Mouse (Mus musculus) lung, adult 2 months (tissue): ENCODE results near the gene Il1b. TPM values are rescaled to one million over a fixed set of nuclear protein-coding genes. Genes with fewer than 3 reads are reported as not detected.

Experiments
- DNase-seq: peaks from one replicate; pipeline ENCODE4 v3.0.0; 2022
- H3K4me1 ChIP-seq: fragments of 200-500 bp; 2 replicates; pipeline ENCODE4 v1.6.1; 2011; ENCODE audit warnings: low read length; ENCODE audit not compliant: control insufficient read depth, insufficient read depth
- H3K4me3 ChIP-seq: fragments of 200-500 bp; replicated peaks from 2 replicates; pipeline ENCODE3; 2011; ENCODE audit warnings: low read depth, mild to moderate bottlenecking, control low read depth, low read length; ENCODE audit errors: extremely low read depth
- CTCF ChIP-seq: fragments of 200-500 bp; IDR thresholded peaks from 2 replicates; pipeline ENCODE4 v1.5.1; 2011; ENCODE audit warnings: mild to moderate bottlenecking, low read length, control low read depth; ENCODE audit not compliant: insufficient read depth
- POLR2A ChIP-seq: fragments of 200-500 bp; IDR thresholded peaks from 2 replicates; pipeline ENCODE4 v1.6.1; 2011; ENCODE audit warnings: low read depth, mild to moderate bottlenecking, control low read depth, low read length, borderline replicate concordance; ENCODE audit errors: extremely low read depth
- WGBS: fragments of 180-500 bp; shearing (Covaris S2); methylation state at CpG from one replicate; pipeline ENCODE4 v1.1.7; 2018; 5-methylcytosine and 5-hydroxymethylcytosine counted together
- polyA plus RNA-seq: library from polyadenylated mRNA; depleted of rRNA; stranded (reverse); fragments of >200 nt; gene quantifications from 2 replicates; pipeline ENCODE4 v1.2.3, GENCODE M21; 2012

Gene Il1b
- polyA plus RNA-seq, 1 experiment, result 7.1 TPM

GRCm38 (mm10) chr2:129401803-129402202 lies 30.9 kb upstream of the Il1b start:
- H3K4me1 ChIP-seq, result no peaks in the 10 kb centered on the region
- DNase-seq, result no peak
- 87% methylated on average over 5 of the region's 5 CpGs for WGBS
- H3K4me3 ChIP-seq, result no peak overlapping the region
- TF ChIP-seq CTCF (no peak), POLR2A (no peak)

DNA sequence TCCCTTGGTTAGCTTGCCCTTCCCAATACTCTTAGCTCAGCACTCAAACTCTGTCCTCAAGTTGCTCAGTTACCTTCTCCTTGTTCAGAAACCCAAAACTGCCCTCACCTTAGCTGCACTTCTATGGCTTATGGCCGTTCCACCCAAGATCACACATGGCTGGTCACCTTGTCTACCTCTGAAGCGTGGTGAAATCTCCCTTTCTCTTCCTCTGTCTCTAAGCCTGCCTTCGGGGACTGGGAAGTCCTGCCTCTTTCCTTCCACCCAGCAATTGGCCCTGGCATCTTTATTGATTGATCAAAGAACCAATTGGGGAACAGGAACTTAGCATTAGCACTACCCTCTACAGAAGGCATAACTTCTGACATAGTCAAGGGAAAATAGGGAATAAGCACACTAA lies 27.2 kb upstream of the Il1b start:
- TF ChIP-seq POLR2A (no peak), CTCF (no peak)
- no peak for DNase-seq
- WGBS, result 68% methylated on average over 3 of the region's 3 CpGs
- Histone ChIP-seq H3K4me1 (no peaks in the 10 kb centered on the region; the same call in 1 of the 2 replicates), H3K4me3 (no peak overlapping the region)

GRCm38 (mm10) chr2:129393524-129393923 lies 22.6 kb upstream of the Il1b start:
- no peak for TF ChIP-seq POLR2A
- peak; percentile 52; the same call in 1 of the 2 replicates for TF ChIP-seq CTCF
- peak; percentile 12 for DNase-seq
- H3K4me1 ChIP-seq, result no peaks in the 10 kb centered on the region; the same call in 1 of the 2 replicates
- H3K4me3 ChIP-seq, result no peak overlapping the region
- WGBS, result 17% methylated on average over 6 of the region's 6 CpGs

- WGBS, result 84% methylated on average over 5 of the region's 5 CpGs
- DNase-seq, result no peak
- TF ChIP-seq POLR2A (no peak), CTCF (no peak)
- Histone ChIP-seq H3K4me3 (no peak overlapping the region), H3K4me1 (no peaks in the 10 kb centered on the region; the same call in 1 of the 2 replicates)
These were observed 19.2 kb upstream of the Il1b start for GRCm38 (mm10) chr2:129390161-129390560.

DNA sequence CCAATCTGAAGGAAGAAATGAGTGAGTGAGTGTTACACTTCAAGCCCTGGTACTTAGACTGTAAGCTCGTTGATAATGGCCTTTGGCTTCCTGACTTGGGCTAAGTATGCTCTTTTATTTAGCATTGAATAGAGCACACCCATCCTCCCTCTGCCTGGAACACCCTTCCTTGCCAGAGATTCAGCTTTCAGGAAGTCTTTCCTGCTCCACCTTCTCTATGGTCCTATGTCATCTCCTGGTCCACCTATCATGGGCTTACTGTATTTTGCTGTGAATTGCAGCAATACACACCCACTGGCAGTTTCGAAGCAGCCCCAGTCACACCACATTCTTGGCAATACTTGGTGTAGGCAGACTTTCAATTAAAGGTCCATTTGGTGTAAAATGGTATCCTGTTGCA lies 18.4 kb upstream of the Il1b start:
- 33% methylated on average over 2 of the region's 2 CpGs for WGBS
- H3K4me3 ChIP-seq, result no peak overlapping the region
- no peak for DNase-seq
- no peak for TF ChIP-seq CTCF
- TF ChIP-seq POLR2A, result no peak
- no peaks in the 10 kb centered on the region; the same call in 1 of the 2 replicates for H3K4me1 ChIP-seq

DNA sequence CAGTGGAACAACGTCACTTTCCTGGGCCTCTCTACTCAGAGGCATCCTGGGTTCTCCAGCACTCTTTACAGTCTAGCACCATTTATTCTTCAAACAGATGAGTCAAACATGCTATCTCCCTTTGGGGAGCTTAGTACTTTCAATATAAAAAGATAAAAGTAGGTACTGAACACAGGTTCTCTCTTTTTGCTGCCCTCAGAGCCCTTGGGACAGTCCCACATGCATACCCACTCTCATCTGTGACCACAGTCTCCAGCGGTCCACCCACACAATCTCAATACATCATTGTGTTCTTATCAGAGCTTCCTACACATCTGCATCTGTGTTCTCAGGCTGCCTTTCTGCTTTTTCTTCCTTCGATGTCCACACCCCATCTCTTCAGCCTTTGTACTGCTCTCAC lies 14.4 kb upstream of the Il1b start:
- H3K4me3 ChIP-seq, result no peak overlapping the region
- no peaks in the 10 kb centered on the region for H3K4me1 ChIP-seq
- WGBS, result 71% methylated on average over 3 of the region's 3 CpGs
- TF ChIP-seq CTCF (no peak), POLR2A (no peak)
- no peak for DNase-seq

- WGBS, result 78% methylated on average over 8 of the region's 8 CpGs
- peaks cover 3% of the 10 kb centered on the region; the same call in 1 of the 2 replicates for H3K4me1 ChIP-seq
- TF ChIP-seq POLR2A (no peak), CTCF (no peak)
These were observed 13.3 kb upstream of the Il1b start for GRCm38 (mm10) chr2:129384272-129384660.

GRCm38 (mm10) chr2:129383512-129384271 lies 12.8 kb upstream of the Il1b start:
- TF ChIP-seq CTCF (no peak), POLR2A (no peak)
- 71% methylated on average over 8 of the region's 8 CpGs for WGBS
- DNase-seq, result no peak
- Histone ChIP-seq H3K4me3 (no peak overlapping the region), H3K4me1 (peaks cover 3% of the 10 kb centered on the region; the same call in 1 of the 2 replicates)

More at GRCm38 (mm10) chr2:129384272-129384660, 13.3 kb upstream of the Il1b start:
- DNase-seq, result no peak
- no peak overlapping the region for H3K4me3 ChIP-seq

DNA sequence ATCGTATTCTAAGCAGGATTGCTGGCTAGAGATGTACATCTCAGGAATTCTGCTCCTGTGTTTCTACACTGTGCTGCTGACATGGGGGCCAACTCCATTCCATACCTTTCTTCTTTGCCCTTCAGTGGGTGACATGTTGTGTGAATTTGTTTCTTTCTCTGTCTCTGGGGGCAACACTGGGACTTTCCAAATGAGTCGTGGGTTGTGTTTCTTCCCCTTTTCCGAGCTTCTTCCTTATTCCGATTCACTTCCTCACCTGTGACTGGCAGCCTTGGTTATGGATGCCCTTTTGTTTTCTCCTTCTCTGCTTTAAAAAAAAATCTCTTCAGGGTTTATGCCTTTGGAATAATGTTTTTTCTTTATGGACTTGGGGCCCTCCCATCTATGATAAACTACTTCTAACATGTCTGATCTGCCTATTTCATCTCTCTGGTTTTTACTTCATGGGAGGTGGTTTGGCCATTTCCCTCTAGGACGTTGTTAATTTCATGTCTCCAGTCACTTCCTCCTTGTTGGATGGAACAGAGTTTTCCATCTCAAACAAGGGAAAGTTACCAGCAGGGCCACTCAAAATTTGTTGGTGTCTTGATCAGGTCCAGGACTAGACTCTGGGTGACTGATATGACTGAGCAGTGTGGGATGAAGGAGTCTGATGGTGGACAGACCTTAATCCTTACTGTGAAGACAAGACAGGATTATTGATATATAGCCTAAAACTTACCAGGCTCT lies 10.0 kb upstream of the Il1b start:
- no peak overlapping the region for H3K4me3 ChIP-seq
- no peak for TF ChIP-seq CTCF
- TF ChIP-seq POLR2A, result no peak
- no peak for DNase-seq
- peaks cover 3% of the 10 kb centered on the region; the same call in 1 of the 2 replicates for H3K4me1 ChIP-seq
- 74% methylated on average over 5 of the region's 5 CpGs for WGBS

GRCm38 (mm10) chr2:129380211-129380610 lies 9.3 kb upstream of the Il1b start:
- DNase-seq, result no peak
- no peak for TF ChIP-seq POLR2A
- TF ChIP-seq CTCF, result no peak
- Histone ChIP-seq H3K4me3 (no peak overlapping the region), H3K4me1 (peaks cover 3% of the 10 kb centered on the region; the same call in 1 of the 2 replicates)
- 51% methylated on average over 5 of the region's 5 CpGs for WGBS
